In the genomic region with DNA sequence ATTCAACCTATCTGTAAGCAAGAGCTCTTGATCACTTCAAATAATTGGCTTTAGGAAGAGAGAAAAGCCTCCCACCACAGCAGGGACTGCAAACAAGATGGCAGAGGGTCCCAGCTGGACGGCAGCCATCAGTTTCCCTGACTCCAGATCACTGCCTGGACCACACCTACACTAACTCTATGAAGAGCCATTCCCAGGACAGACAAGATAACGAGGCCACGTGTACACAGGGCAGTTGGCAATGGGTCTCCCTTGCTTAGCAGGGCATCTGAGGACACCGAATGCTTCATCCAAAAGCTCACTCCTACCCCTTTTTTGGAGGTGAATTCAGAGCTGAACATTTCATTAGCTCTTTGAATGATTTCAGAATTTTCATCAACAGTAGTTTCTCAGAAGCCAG, we compare ENCODE assay signal across 16 mouse cellular contexts.
DNase-seq lines count a peak whose midpoint lies in the region.
"Had no signal": no experiment of that assay in that cellular context is flagged by ENCODE, and none has a peak within 500 bp of the region (broad histone marks: within the 10 kb centered on the region; RNA-seq: fewer than 3 reads in every experiment).

No protein-coding gene starts in this region.

- peak; percentile 12 for DNase-seq in gastrocnemius, postnatal 10 days
- no peak for DNase-seq in gastrocnemius, adult 8-10 months (ENCODE audit: low spot score in 2 of 2)
- peak; percentile 4 to 7 for DNase-seq in heart, postnatal 36 days
- DNase-seq in heart, adult 8-10 months (ENCODE audit: low spot score), result no peak
- DNase-seq in urinary bladder, postnatal 14 days (ENCODE audit: low spot score), result peak; percentile 31
- no peak for DNase-seq in urinary bladder, postnatal 4 days (ENCODE audit: low spot score in 2 of 2)
- peak; percentile 29 for DNase-seq in testis, postnatal 14 days (ENCODE audit: low spot score)
- DNase-seq: adrenal gland, adult 2 months; B cell, adult 2 months; cerebellum, adult 2 months; kidney, postnatal 14 days; lung, embryonic 14.5 days; midbrain, embryonic 14.5 days; right cerebral cortex, postnatal 14 days; spleen, adult 18-20 months; thymus, postnatal 14 days had no signal

- intact Hi-C loops in heart, postnatal 36 days (cut with DNase I), result no loop called here

Comparison
In these comparisons a context has a peak if more than half of its experiments do, and no peak if none do; other contexts are left out.
1. DNase-seq: peak in gastrocnemius, postnatal 10 days (single experiment), heart, postnatal 36 days (2 of 2), urinary bladder, postnatal 14 days (single experiment) and testis, postnatal 14 days (single experiment); none in gastrocnemius, adult 8-10 months (0 of 2), heart, adult 8-10 months (single experiment) and urinary bladder, postnatal 4 days (0 of 2).